Mouse (Mus musculus) embryo, embryonic 11 days (tissue): ENCODE measurements around the gene Smco4.
"Not testable (repeated sequence)": the region's sequence is repeated elsewhere in the genome, so short reads cannot be mapped to it uniquely, and the experiment has no call there.

Source experiments
- DNase-seq: peaks from one replicate; pipeline ENCODE4 v3.0.0-alpha.2; 2015

The Smco4 gene

DNA sequence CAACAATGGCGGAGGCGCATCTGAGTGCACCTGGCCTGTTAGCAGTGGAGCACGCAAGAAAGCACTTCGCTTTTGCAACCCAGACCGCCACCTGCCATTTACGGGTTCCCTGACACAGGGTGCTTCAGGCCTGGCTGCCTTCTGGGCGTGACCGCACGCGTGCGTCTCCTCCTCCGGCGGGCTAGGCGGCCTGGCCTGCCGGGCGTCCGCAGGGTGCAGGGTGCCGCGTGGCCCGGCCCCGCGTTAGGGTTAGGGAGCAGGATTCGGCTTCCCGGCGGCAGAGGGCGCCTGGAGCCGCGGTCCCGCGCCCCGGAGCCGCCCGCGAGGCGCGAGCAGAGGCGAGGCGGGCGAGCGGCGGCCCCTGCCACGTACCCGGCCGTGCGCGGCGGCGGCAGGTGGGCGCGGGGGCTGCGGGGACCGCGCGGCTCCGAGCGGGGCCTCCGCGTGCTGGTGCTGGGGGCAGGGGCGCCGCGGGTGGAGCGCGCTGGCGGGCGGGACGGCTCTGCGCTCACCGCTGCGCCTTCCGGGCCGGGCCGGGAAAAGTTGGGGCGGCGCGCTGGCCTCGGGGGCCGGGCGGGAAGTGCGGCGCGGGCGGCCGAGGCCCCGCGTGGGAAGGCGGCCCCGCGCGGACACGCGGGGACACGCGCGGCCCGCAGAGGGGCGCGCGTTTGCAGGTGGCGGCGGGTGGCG lies at the start of gene Smco4:
Smco4 (plus strand) TSS at position 198 of the 690 bp plus-strand sequence.
- peak; percentile 87 for DNase-seq

DNA sequence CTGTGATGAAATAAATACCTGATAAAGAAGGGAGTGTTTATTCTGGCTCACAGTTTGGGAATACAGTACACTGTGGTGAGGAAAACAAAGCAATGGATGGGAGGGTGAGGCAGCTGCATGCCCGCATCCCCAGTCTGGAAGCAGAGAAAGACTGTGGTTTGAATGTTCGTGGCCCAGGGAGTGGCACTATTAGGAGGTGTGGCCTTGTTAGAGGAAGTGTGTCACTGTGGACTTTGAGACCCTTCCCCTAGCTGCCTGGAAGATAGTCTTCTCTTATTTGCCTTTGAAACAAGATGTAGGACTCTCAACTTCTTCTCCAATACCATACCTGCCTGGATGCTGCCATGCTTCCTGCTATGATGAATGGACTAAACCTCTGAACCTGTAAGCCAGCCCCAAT lies 45.8 kb upstream of the Smco4 start:
- DNase-seq, result no peak

GRCm38 (mm10) chr9:15450921-15451320 lies 42.3 kb upstream of the Smco4 start:
- DNase-seq, result no peak

- DNase-seq, result no peak
Observed at GRCm38 (mm10) chr9:15472256-15472655, 21.0 kb upstream of the Smco4 start.

DNA sequence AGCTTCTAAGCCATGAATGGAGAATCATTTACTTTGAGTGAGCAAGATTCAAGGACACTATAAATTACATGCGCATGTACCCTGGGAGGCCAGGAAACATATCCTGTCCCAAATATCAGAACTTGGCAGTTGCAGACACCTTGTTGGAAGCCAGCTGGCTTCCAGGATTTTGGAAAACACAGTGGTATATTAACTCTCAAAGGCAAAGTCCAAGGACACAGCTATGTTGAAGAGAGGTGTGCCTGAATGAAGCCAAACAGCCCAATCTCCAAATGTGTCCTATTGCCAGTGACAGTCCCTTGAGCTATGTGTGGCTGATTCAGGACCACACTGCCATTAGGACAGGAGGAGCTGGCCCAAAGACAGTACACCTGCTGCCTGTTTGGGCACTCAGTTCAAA lies 20.0 kb upstream of the Smco4 start:
- no peak for DNase-seq

DNA sequence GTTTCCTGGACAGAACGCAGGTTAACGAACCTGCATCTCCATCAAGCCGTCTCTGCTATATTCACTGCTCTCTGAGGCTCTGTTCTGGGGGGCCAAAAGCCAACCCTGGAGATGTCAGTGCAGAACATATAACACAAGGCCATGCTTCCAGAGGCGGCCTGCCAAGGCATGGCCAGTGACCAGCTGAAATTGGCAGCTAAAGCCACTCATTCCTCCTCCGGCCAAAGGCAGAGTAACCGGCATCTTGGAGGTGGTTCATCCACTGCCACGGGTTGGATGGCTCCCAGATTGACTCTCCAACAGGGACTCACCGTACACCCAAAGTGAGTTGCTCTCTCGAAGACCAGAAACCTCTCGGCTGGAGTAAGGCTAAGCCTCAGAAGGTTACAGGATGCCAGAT lies 15.7 kb upstream of the Smco4 start:
- DNase-seq, result no peak

GRCm38 (mm10) chr9:15487682-15488424 lies 5.4 kb upstream of the Smco4 start:
- DNase-seq, result no peak

DNA sequence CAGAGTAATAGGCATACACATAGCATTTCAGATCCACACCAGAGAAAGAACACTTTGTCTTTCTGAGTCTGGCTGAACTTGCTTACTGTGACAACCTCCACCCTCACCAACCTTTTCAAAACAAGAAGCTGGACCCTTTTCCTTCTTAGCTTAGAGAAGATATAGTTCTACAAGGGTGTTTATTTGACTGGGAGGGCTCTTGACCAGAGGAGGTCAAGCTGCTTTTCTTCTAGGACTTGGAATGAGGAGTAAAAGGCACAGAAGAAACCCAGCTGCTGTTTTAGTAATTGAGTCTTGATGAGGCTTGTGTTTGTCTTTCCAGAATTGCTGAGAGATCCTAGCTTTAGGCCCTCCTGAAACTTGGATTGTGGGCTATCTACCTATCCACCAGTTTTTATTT lies 3.9 kb upstream of the Smco4 start:
- no peak for DNase-seq

DNA sequence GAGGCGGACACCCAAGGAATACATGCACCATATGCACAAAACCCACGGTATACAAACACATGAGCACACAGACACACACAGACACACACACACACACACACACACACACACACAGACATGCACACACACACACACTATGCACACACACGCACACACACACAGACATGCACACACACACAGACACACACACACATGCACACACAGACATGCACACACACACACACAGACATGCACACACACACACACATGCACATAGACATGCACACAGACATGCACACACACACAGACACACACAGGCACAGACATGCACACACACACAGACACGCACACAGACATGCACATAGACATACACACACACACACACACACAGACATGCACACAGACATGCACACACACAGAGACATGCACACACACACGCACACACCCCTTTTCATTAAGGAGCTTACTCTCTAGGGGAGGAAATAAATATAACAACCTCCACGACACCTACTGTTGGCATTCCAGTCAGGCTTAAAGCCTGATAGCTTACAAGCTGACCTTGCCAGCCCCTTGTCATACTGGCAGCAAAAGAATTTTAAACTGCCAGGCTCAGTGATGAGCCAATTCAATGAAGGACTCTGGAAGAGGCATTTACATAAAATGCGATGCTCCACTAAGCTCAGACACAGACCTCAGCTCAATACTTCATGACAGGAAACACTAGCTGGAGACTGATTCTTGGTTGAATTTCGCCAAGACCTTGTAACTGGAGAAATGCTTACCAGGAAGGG lies 2.7 kb upstream of the Smco4 start:
- no peak for DNase-seq

DNA sequence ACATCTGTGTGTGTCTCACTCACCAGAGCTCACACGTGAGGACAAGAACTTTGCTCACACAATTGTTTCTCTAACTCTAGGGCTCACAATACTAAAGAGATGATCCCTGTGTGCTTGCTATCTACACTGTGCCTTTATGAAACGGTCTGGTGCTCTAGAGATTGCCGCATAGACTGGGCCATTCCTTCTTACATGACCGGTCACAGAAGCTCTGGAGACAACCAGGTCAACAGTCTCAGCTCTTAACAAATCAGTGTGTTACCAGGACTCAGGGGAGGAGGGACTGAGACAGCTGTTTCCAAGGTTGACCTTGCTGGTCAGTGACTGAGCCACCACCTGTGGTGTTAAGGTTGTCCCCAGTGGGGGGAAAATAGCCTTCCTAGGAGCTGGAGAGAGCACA lies 1.5 kb upstream of the Smco4 start:
- no peak for DNase-seq

DNA sequence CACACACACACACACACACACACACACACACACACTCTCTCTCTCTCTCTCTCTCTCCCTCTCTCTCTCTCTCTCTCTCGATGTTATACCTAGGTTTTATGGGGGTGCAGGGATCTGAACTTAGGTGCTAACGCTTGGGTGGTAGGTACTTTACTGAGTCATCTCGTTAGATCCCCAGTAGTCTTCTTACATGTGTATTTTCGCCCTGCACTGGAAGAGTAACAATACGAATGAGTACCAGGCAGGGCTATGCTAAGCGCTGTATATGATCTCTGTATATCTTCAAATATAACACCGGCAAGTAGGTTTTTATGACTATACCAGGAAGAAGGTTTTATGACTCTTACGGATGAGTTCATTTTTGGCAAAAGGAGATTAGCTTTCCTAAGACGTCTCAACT lies 831 bp upstream of the Smco4 start:
- no peak for DNase-seq

DNA sequence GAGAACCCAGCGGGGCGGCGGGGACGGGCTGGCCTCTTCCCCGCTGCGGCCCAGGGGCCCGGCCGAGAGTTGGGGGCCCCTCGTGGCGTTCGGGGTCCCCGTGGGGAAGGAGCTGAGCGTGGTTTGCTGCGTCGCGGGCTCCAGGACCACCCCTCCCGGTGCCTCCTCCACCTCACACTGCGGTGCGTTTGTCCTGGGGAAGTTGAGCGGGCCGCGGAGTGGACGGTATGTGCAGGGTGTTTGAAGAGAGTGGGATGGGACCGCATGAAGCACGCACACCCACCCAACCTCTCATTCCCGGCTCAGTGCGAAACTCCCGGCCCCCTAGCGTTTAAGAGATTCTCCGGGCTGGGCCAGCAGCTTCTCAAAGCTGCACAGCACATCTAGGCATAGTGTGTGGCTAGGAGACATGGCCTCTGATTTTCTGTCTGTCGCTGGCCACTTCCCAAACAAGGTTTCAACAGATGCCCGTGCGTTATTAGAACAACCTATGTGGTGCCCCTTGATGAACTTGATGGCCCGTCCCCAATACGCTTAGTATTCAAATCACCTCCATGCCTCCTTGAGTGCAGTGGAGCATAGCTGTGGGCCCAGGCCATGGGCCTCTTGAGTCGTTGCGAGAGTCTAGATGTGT lies 810 bp downstream of the Smco4 start:
- peak; percentile 80 for DNase-seq

DNA sequence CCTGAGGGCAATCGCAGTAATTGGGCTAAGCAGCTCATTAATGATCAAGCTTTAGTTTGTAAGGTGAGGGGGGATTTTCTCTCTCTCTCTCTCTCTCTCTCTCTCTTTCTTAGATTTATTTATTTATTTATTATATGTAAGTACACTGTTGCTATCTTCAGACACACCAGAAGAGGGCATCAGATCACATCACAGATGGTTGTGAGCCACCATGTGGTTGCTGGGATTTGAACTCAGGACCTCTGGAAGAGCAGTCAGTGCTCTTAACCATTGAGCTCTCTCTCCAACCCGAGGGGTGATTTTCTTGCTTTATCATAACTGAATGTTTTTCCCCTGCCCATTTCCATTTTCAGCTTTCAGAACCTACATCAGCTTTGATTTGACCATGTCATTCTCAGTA lies 2.0 kb downstream of the Smco4 start:
- not testable (repeated sequence) for DNase-seq

DNA sequence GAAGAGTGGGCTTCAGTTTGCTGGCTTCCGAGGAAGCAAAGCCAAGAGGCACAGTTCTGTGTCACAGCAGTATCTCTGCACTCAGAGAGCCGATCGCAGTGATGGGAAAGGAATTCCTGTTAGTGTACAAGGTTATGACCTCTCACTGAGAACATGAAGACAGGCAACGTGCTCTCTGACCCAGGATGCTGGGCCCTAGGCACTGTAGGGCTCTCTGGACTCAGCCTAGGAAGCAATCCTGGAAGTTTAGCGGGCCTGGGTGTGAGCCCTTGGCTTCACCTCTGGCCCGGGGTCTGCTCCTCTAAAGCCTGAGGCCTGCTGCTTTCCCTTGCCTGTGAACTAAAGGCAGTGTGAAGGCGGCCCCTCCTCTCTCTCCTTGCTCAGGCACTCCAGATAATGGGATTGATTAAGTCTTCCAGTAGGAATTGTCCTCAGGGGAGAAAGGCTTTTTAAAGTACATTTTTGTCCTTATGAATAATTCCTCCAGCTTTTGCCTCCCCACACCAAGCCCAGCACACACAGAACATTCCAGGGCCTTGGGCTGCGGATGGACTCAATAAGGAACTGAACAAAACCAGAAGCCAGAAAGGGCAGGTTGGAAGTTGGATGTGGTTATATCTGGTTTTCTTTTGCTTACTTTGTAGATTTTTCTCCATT lies 2.8 kb downstream of the Smco4 start:
- DNase-seq, result peak; percentile 63

GRCm38 (mm10) chr9:15500025-15500424 lies 6.8 kb downstream of the Smco4 start:
- DNase-seq, result no peak

- DNase-seq, result no peak
Observed at GRCm38 (mm10) chr9:15501319-15502256, 8.4 kb downstream of the Smco4 start.

GRCm38 (mm10) chr9:15502476-15502875 lies 9.2 kb downstream of the Smco4 start:
- no peak for DNase-seq

DNA sequence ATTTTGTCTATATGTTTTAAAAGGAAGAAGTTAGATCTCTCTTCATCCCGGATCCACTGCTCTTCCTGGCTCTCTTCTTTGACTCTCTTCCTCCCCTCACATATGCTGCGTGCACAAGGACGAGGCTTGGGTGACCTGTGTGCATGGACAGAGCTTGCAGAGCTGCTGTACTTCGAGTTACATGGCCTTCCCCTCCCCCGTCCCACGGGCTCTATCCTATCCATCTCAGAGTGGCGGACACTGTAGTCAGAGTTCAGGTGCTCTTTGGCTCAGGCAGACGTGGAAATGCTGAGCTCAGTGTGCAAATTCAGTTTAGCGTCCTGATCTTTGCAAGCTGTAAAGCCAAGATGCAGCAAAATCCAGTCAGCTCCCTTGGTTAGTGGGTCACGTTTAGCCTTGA lies 10.1 kb downstream of the Smco4 start:
- no peak for DNase-seq

DNA sequence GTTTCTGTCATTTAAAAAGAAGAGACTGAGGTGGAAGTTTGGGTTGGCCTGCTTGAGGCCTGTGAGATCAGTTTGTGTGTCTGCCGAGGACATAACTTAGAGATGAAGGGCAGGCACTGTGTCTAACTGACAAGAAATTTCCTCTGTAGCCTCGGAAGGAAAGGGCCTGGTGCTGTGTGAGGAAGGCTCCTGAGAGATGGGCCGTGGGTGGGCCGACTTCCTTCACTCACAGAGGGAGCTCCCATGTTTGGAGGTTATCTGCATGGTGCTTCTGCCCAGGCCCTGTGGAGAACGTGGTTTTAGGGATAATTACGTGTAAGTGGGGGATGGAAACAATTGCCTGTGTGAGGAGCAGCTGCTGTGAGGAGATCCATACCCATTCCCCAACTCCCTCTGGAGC lies 10.6 kb downstream of the Smco4 start:
- DNase-seq, result no peak

GRCm38 (mm10) chr9:15505288-15505687 lies 12.1 kb downstream of the Smco4 start:
- DNase-seq, result no peak

- no peak for DNase-seq
Observed at GRCm38 (mm10) chr9:15506863-15507262, 13.6 kb downstream of the Smco4 start.

GRCm38 (mm10) chr9:15507431-15507875 lies 14.2 kb downstream of the Smco4 start:
- no peak for DNase-seq
